Mouse (Mus musculus) forebrain, embryonic 16.5 days (tissue): Measurements from ENCODE around the gene Washc1. TPM values are rescaled to one million over a fixed set of nuclear protein-coding genes. Genes with fewer than 3 reads are reported as not detected.

Source experiments
- ATAC-seq: fragments of 200-750 bp; cut with Nextera tagmentation; 2 replicates; pipeline ENCODE4 v1.8.0; 2017; ENCODE audit warnings: mild to moderate bottlenecking, moderate library complexity
- H3K27ac ChIP-seq: fragments of 300-500 bp; sonication (generic); 2 replicates; pipeline ENCODE4 v1.5.1; 2014; ENCODE audit warnings: low read length, control low read depth
- H3K27me3 ChIP-seq: fragments of 300-500 bp; sonication (generic); replicated peaks from 2 replicates; pipeline ENCODE4 v1.6.1; 2014; ENCODE audit warnings: low read length; ENCODE audit not compliant: control insufficient read depth, insufficient read depth
- H3K36me3 ChIP-seq: fragments of 300-500 bp; sonication (generic); 2 replicates; pipeline ENCODE4 v1.6.1; 2014; ENCODE audit not compliant: control insufficient read depth, insufficient read depth
- H3K4me1 ChIP-seq: fragments of 300-500 bp; sonication (generic); replicated peaks from 2 replicates; pipeline ENCODE4 v1.6.1; 2014; ENCODE audit warnings: low read length; ENCODE audit not compliant: control insufficient read depth, insufficient read depth
- H3K4me2 ChIP-seq: fragments of 300-500 bp; sonication (generic); 2 replicates; pipeline ENCODE4 v1.6.1; 2014; ENCODE audit warnings: mild to moderate bottlenecking, low read length, control low read depth
- H3K4me3 ChIP-seq: fragments of 300-500 bp; sonication (generic); replicated peaks from 2 replicates; pipeline ENCODE4 v1.5.1; 2014; ENCODE audit warnings: mild to moderate bottlenecking, low read length, control low read depth
- H3K9ac ChIP-seq: fragments of 300-500 bp; sonication (generic); replicated peaks from 2 replicates; pipeline ENCODE4 v1.6.1; 2014; ENCODE audit warnings: low read depth, low read length, control low read depth
- H3K9me3 ChIP-seq: fragments of 300-500 bp; sonication (generic); 2 replicates; pipeline ENCODE4 v1.6.1; 2016; ENCODE audit warnings: low read length; ENCODE audit not compliant: control insufficient read depth
- WGBS: fragments of 180-500 bp; shearing (Covaris S2); extraction: QIAGEN DNeasy Blood & Tissue Kit; methylation state at CpG from one replicate; pipeline ENCODE4 v1.1.7; 2014; 5-methylcytosine and 5-hydroxymethylcytosine counted together
- polyA plus RNA-seq: library from polyadenylated mRNA; unstranded; fragments of >200 nt; fragmentation: Nextera tagmentation; extraction: Ambion mirVana; gene quantifications from 2 replicates; pipeline ENCODE4 v1.2.1, GENCODE M21; 2015

The Washc1 gene
- polyA plus RNA-seq, 1 experiment from 2014 or later = 52.5 TPM

GRCm38 (mm10) chr17:66085038-66085437 lies 26.3 kb upstream of the Washc1 start:
- H3K4me1 ChIP-seq = no peaks in the 10 kb centered on the region
- H3K27me3 ChIP-seq = no peaks in the 10 kb centered on the region
- no peak overlapping the region for H3K4me2 ChIP-seq
- H3K9ac ChIP-seq = no peak overlapping the region
- ATAC-seq = no peak
- H3K27ac ChIP-seq = no peak overlapping the region
- peaks cover 10% of the 10 kb centered on the region for H3K36me3 ChIP-seq
- H3K4me3 ChIP-seq = no peak overlapping the region
- no peaks in the 10 kb centered on the region for H3K9me3 ChIP-seq
- WGBS = 93% methylated on average over 1 of the region's 1 CpGs

- Histone ChIP-seq H3K9me3 (no peaks in the 10 kb centered on the region), H3K9ac (no peak overlapping the region), H3K36me3 (peaks cover 9% of the 10 kb centered on the region), H3K4me2 (no peak overlapping the region), H3K27ac (no peak overlapping the region), H3K4me1 (no peaks in the 10 kb centered on the region), H3K4me3 (no peak overlapping the region), H3K27me3 (no peaks in the 10 kb centered on the region)
- no peak for ATAC-seq
These were observed 21.1 kb upstream of the Washc1 start for GRCm38 (mm10) chr17:66090251-66090650.

GRCm38 (mm10) chr17:66091392-66091791 lies 20.0 kb upstream of the Washc1 start:
- H3K27me3 ChIP-seq = no peaks in the 10 kb centered on the region
- H3K36me3 ChIP-seq = peaks cover 9% of the 10 kb centered on the region
- ATAC-seq = no peak
- H3K4me2 ChIP-seq = no peak overlapping the region
- no peak overlapping the region for H3K27ac ChIP-seq
- H3K4me1 ChIP-seq = no peaks in the 10 kb centered on the region
- 89% methylated on average over 2 of the region's 2 CpGs for WGBS
- H3K9ac ChIP-seq = no peak overlapping the region
- H3K4me3 ChIP-seq = no peak overlapping the region
- H3K9me3 ChIP-seq = no peaks in the 10 kb centered on the region

- Histone ChIP-seq H3K4me2 (no peak overlapping the region), H3K9me3 (no peaks in the 10 kb centered on the region), H3K27ac (no peak overlapping the region), H3K36me3 (peaks cover 7% of the 10 kb centered on the region), H3K4me1 (no peaks in the 10 kb centered on the region), H3K9ac (no peak overlapping the region), H3K4me3 (no peak overlapping the region), H3K27me3 (no peaks in the 10 kb centered on the region)
- WGBS = 96% methylated on average over 2 of the region's 2 CpGs
- no peak for ATAC-seq
These were observed 19.3 kb upstream of the Washc1 start for GRCm38 (mm10) chr17:66092065-66092464.

GRCm38 (mm10) chr17:66092664-66093063 lies 18.7 kb upstream of the Washc1 start:
- no peaks in the 10 kb centered on the region for H3K4me1 ChIP-seq
- no peak overlapping the region for H3K27ac ChIP-seq
- no peak overlapping the region for H3K4me2 ChIP-seq
- no peak for ATAC-seq
- WGBS = 87% methylated on average over 3 of the region's 3 CpGs
- H3K4me3 ChIP-seq = no peak overlapping the region
- H3K9me3 ChIP-seq = no peaks in the 10 kb centered on the region
- H3K27me3 ChIP-seq = no peaks in the 10 kb centered on the region
- H3K36me3 ChIP-seq = 0 out of 2 replicates have a peak, but pooled peaks cover 3% of the 10 kb centered on the region
- no peak overlapping the region for H3K9ac ChIP-seq

GRCm38 (mm10) chr17:66100566-66101379 lies 10.6 kb upstream of the Washc1 start:
- H3K4me3 ChIP-seq = peak overlapping the region; percentile 93
- peak overlapping the region; percentile 98 for H3K9ac ChIP-seq
- no peaks in the 10 kb centered on the region for H3K27me3 ChIP-seq
- peak overlapping the region; percentile 99 for H3K4me2 ChIP-seq
- peaks cover 14% of the 10 kb centered on the region for H3K4me1 ChIP-seq
- peak overlapping the region; percentile 97 for H3K27ac ChIP-seq
- WGBS = under 1% methylated on average over 41 of the region's 41 CpGs
- no peaks in the 10 kb centered on the region for H3K36me3 ChIP-seq
- no peak for ATAC-seq
- H3K9me3 ChIP-seq = no peaks in the 10 kb centered on the region

GRCm38 (mm10) chr17:66101380-66102330 lies 9.7 kb upstream of the Washc1 start, which contains the start of gene Ndufv2:
TSS of gene Ndufv2 (minus strand) at chr17:66101559.
- 1% methylated on average over 67 of the region's 67 CpGs for WGBS
- H3K9me3 ChIP-seq = no peaks in the 10 kb centered on the region
- H3K36me3 ChIP-seq = no peaks in the 10 kb centered on the region
- H3K27ac ChIP-seq = peak within 1 kb of the TSS; percentile 97
- ATAC-seq = peak; percentile 99
- no peaks in the 10 kb centered on the region for H3K27me3 ChIP-seq
- peak within 1 kb of the TSS; percentile 99 for H3K4me2 ChIP-seq
- H3K4me1 ChIP-seq = peaks cover 14% of the 10 kb centered on the region
- H3K9ac ChIP-seq = peak within 1 kb of the TSS; percentile 98
- H3K4me3 ChIP-seq = peak within 1 kb of the TSS; percentile 93

GRCm38 (mm10) chr17:66104076-66104475 lies 7.3 kb upstream of the Washc1 start:
- Histone ChIP-seq H3K27ac (no peak overlapping the region), H3K36me3 (no peaks in the 10 kb centered on the region), H3K4me2 (no peak overlapping the region), H3K9ac (no peak overlapping the region), H3K27me3 (no peaks in the 10 kb centered on the region), H3K4me3 (no peak overlapping the region), H3K4me1 (peaks cover 14% of the 10 kb centered on the region), H3K9me3 (no peaks in the 10 kb centered on the region)
- 79% methylated on average over 7 of the region's 7 CpGs for WGBS
- ATAC-seq = no peak

- ATAC-seq = no peak
- Histone ChIP-seq H3K36me3 (no peaks in the 10 kb centered on the region), H3K9me3 (no peaks in the 10 kb centered on the region), H3K4me1 (peaks cover 7% of the 10 kb centered on the region; the same call in 1 of the 2 replicates), H3K9ac (no peak overlapping the region), H3K4me2 (no peak overlapping the region), H3K27ac (no peak overlapping the region), H3K27me3 (0 out of 2 replicates have a peak, but pooled peaks cover 2% of the 10 kb centered on the region), H3K4me3 (no peak overlapping the region)
- WGBS = 50% methylated on average over 10 of the region's 10 CpGs
These were observed 4.6 kb upstream of the Washc1 start for GRCm38 (mm10) chr17:66106601-66107267.
